Mouse (Mus musculus) midbrain, embryonic 16.5 days (tissue): Measurements from ENCODE around the gene Rsrc2. TPM values are rescaled to one million over a fixed set of nuclear protein-coding genes. Genes with fewer than 3 reads are reported as not detected.

Experiments used
- ATAC-seq: fragments of 200-750 bp; cut with Nextera tagmentation; 2 replicates; pipeline ENCODE4 v1.8.0; 2017; ENCODE audit warnings: moderate TSS enrichment
- H3K27ac ChIP-seq: fragments of 300-500 bp; sonication (generic); 2 replicates; pipeline ENCODE4 v1.5.1; 2014; ENCODE audit warnings: mild to moderate bottlenecking, low read length, mixed read lengths
- H3K27me3 ChIP-seq: fragments of 300-500 bp; sonication (generic); 2 replicates; pipeline ENCODE4 v1.6.1; 2014; ENCODE audit warnings: low read depth, low read length, mixed read lengths; ENCODE audit not compliant: control insufficient read depth, insufficient read depth
- H3K36me3 ChIP-seq: fragments of 300-500 bp; sonication (generic); 2 replicates; pipeline ENCODE4 v1.6.1; 2014; ENCODE audit warnings: mild to moderate bottlenecking, low read length, moderate library complexity, mixed read lengths; ENCODE audit not compliant: control insufficient read depth, insufficient read depth
- H3K4me1 ChIP-seq: fragments of 300-500 bp; sonication (generic); 2 replicates; pipeline ENCODE4 v1.6.1; 2014; ENCODE audit warnings: mild to moderate bottlenecking, low read length, mixed read lengths; ENCODE audit not compliant: control insufficient read depth, insufficient read depth
- H3K4me2 ChIP-seq: fragments of 300-500 bp; sonication (generic); 2 replicates; pipeline ENCODE4 v1.6.1; 2014; ENCODE audit warnings: mild to moderate bottlenecking, low read length, mixed read lengths
- H3K4me3 ChIP-seq: fragments of 300-500 bp; sonication (generic); 2 replicates; pipeline ENCODE4 v1.5.1; 2014; ENCODE audit warnings: low read depth, mild to moderate bottlenecking, low read length, moderate library complexity, mixed read lengths
- H3K9ac ChIP-seq: fragments of 300-500 bp; sonication (generic); 2 replicates; pipeline ENCODE4 v1.6.1; 2014; ENCODE audit warnings: low read depth, low read length, mixed read lengths
- H3K9me3 ChIP-seq: fragments of 300-500 bp; sonication (generic); replicated peaks from 2 replicates; pipeline ENCODE4 v1.6.1; 2014; ENCODE audit warnings: mild to moderate bottlenecking, low read length, mixed read lengths; ENCODE audit not compliant: control insufficient read depth, poor library complexity, severe bottlenecking
- WGBS: fragments of 180-500 bp; shearing (Covaris S2); extraction: QIAGEN DNeasy Blood & Tissue Kit; methylation state at CpG from one replicate; pipeline ENCODE4 v1.1.7; 2014; 5-methylcytosine and 5-hydroxymethylcytosine counted together
- polyA plus RNA-seq: library from polyadenylated mRNA; unstranded; fragments of >200 nt; fragmentation: Nextera tagmentation; extraction: Ambion mirVana; gene quantifications from 2 replicates; pipeline ENCODE4 v1.2.1, GENCODE M21; 2015

Rsrc2 gene
- polyA plus RNA-seq, 1 experiment from 2014 or later = 124 TPM

DNA sequence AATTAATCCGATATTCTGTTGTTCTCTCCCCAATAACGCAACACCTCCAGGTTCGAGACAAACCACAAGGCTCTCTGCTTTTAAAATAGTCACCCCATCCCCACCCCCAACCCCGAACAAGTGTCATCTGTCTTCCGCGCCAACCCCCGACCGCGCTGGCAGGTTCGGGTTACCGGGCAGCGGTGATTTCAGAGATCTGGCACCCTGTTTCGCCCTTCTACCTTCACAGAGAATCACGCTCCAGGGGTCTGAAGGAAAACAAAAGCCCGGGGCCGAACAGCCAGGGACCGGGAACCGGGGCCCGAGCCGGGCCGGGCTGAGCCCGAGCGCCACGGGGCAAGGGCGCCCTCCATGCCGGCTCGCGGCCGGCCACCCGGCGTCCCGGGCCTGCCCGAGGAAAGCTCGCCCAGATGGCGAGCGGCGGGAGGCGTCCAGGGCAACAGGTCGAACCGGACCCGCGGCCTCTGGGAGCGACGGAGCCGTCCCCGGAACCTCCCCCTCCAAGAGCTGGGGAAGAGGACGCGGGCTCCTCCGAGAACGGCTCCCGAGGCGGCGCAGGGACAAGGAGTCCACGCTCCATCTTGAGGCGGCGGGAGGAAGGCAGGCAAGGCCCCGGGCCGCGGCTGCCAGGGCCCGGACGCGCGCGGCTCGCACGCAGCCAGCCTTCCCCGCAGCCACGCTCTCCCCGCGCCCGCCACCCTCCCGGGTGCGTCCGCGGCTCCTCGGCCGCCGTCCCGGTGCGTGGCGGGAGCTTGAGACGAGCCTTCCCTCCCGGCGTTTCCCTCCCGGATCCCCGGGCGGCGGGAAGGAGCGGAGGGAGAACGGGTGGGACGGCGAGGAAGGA, 65.6 kb downstream of the Rsrc2 start:
- no peaks in the 10 kb centered on the region for H3K9me3 ChIP-seq
- H3K4me3 ChIP-seq = peak overlapping the region; percentile 92
- peak overlapping the region; percentile 57 for H3K4me2 ChIP-seq
- H3K27ac ChIP-seq = peak overlapping the region; percentile 98
- peak overlapping the region; percentile 96 for H3K9ac ChIP-seq
- ATAC-seq = peak; percentile 80
- peaks cover 29% of the 10 kb centered on the region for H3K4me1 ChIP-seq
- H3K27me3 ChIP-seq = no peaks in the 10 kb centered on the region
- H3K36me3 ChIP-seq = no peaks in the 10 kb centered on the region
- WGBS = under 1% methylated on average over 77 of the region's 92 CpGs

DNA sequence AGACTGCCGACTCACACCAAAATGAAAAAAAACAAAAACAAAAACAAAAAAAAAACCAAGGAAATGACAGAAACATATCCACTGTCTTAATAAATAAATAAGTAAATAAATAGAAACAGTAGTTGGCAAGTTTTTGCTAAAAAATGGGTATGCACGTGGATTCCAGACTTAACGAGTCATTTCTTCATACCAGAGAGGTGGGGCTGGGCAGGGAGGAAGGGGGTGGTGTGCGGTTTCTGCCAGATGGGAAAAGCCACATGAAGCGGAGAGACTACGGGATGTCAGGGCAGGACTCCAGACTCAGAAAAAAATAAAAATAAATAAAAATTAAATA, 66.2 kb downstream of the Rsrc2 start:
- H3K9me3 ChIP-seq = no peaks in the 10 kb centered on the region
- H3K4me3 ChIP-seq = peak overlapping the region; percentile 92
- no peaks in the 10 kb centered on the region for H3K27me3 ChIP-seq
- H3K27ac ChIP-seq = peak overlapping the region; percentile 98
- WGBS = 4% methylated on average over 6 of the region's 6 CpGs
- peaks cover 29% of the 10 kb centered on the region for H3K4me1 ChIP-seq
- peak; percentile 57 for ATAC-seq
- H3K9ac ChIP-seq = peak overlapping the region; percentile 96
- peak overlapping the region; percentile 57 for H3K4me2 ChIP-seq
- H3K36me3 ChIP-seq = no peaks in the 10 kb centered on the region

DNA sequence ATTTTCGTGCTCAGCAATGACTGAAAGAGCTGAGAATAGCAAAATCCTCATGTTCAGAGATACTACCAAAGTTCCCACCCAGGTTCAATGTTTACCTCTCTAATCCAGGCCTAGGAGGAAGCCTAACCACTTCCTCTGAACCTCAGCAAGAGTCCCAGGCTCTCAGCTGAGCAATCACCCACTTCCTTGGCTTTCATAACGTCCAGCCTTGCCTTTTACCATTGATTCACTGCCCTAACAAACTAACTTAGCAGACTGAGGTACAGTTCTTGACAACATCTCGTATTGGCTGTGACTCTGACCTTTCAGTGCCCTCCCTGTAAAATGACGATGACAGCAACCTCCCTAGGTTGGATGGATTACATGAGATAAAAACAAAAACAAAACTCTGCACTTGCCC, 66.8 kb downstream of the Rsrc2 start:
- no peak for ATAC-seq
- 38% methylated on average over 4 of the region's 4 CpGs for WGBS
- Histone ChIP-seq H3K4me3 (peak overlapping the region; percentile 92), H3K9ac (peak overlapping the region; percentile 96), H3K4me1 (peaks cover 29% of the 10 kb centered on the region), H3K4me2 (peak overlapping the region; percentile 57), H3K27me3 (no peaks in the 10 kb centered on the region), H3K27ac (peak overlapping the region; percentile 0; the same call in 1 of the 2 replicates), H3K36me3 (no peaks in the 10 kb centered on the region), H3K9me3 (no peaks in the 10 kb centered on the region)

DNA sequence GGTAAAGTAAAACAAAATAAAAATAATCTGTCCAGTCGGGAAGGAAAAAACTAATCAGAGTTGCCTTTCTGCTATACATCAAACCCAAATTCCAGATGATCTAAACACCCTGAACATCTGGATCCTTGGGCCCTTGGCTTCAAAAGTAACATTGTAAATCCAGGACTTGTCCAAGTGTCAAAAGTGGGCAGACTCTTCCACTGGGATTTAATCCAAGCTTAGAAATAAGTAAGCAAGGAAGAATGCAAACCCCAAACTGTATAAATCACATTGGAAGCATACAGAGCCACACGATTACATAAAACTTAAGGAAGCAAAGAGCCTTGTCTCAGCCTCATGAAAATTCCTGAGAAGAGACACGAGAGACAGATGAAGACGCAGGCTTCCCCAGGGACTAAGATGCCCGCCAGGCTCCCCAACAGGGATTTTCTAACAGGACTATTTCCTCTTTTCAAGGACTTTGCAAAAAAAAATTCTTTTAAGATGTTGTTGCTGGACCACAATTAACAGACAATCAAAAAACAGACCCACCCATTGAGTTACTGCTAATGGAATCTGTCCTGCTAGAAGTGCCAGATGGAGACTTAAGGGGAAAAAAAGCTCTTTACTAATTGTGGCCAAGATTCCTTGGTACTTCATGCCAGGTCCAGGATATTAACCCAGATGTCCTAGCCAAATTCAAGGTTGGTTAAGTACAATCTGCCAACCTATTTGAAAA, 69.5 kb downstream of the Rsrc2 start:
- H3K27ac ChIP-seq = no peak overlapping the region
- peaks cover 32% of the 10 kb centered on the region for H3K4me1 ChIP-seq
- no peak for ATAC-seq
- H3K36me3 ChIP-seq = no peaks in the 10 kb centered on the region
- no peaks in the 10 kb centered on the region for H3K27me3 ChIP-seq
- H3K4me2 ChIP-seq = no peak overlapping the region
- no peak overlapping the region for H3K4me3 ChIP-seq
- H3K9ac ChIP-seq = no peak overlapping the region
- H3K9me3 ChIP-seq = no peaks in the 10 kb centered on the region
- WGBS = 33% methylated on average over 5 of the region's 5 CpGs

DNA sequence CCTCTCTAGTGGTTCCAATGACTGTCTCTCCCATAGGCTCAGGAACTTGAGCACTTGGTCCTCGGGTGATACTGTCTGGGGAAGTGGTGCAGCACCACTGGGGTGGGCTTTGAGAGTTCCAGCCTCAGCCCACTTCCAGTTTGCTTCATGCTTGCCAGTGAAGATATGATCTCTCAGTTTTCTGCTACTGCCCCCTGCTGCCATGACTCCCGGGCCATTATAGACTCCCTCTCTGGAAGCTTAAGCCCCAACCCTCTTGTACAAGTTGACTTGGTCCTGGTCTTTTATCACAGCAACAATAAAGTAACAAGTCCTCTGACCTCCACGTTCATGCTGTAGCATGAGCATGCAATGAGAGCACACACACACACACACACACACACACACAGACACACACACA, 70.1 kb downstream of the Rsrc2 start:
- Histone ChIP-seq H3K36me3 (no peaks in the 10 kb centered on the region), H3K9me3 (no peaks in the 10 kb centered on the region), H3K27me3 (no peaks in the 10 kb centered on the region), H3K27ac (no peak overlapping the region), H3K9ac (no peak overlapping the region), H3K4me1 (peaks cover 32% of the 10 kb centered on the region), H3K4me2 (no peak overlapping the region), H3K4me3 (no peak overlapping the region)
- no peak for ATAC-seq
- WGBS = 64% methylated on average over 3 of the region's 3 CpGs

Other genes starting within 250 kb of the Rsrc2 start
- 0.58 and 1.4 TPM in 2 replicates for gene B3gnt4, start 239.0 kb downstream of the Rsrc2 start, polyA plus RNA-seq
- 109 and 111 TPM in 2 replicates for gene Diablo, start 225.2 kb downstream of the Rsrc2 start, polyA plus RNA-seq
- gene Gm49027, start 223.9 kb downstream of the Rsrc2 start, polyA plus RNA-seq = 0.73 and 0.92 TPM in 2 replicates
- gene Vps33a, start 176.4 kb downstream of the Rsrc2 start, polyA plus RNA-seq = 44.7 and 44.8 TPM in 2 replicates
- gene Clip1, start 64.8 kb downstream of the Rsrc2 start, polyA plus RNA-seq = 86.1 and 93.6 TPM in 2 replicates
- gene Zcchc8, start 28.3 kb downstream of the Rsrc2 start, polyA plus RNA-seq = 70.5 and 76.7 TPM in 2 replicates
- 2.8 and 3.1 TPM in 2 replicates for gene Kntc1, start 302 bp upstream of the Rsrc2 start, polyA plus RNA-seq
- not detected in 2 replicates for gene Hcar2, start 116.1 kb upstream of the Rsrc2 start, polyA plus RNA-seq
- 0.55 and 0.62 TPM in 2 replicates for gene Hcar1, start 130.6 kb upstream of the Rsrc2 start, polyA plus RNA-seq
- gene Denr, start 157.8 kb upstream of the Rsrc2 start, polyA plus RNA-seq = 122 and 130 TPM in 2 replicates
- gene Gm43518, start 178.0 kb upstream of the Rsrc2 start, polyA plus RNA-seq = 2.6 and 3.6 TPM in 2 replicates
- gene Ccdc62, start 181.3 kb upstream of the Rsrc2 start, polyA plus RNA-seq = 4.2 and 4.9 TPM in 2 replicates
- gene Hip1r, start 224.2 kb upstream of the Rsrc2 start, polyA plus RNA-seq = 33.5 and 34.3 TPM in 2 replicates